Mouse (Mus musculus) spleen, adult 18-20 months (tissue): ENCODE measurements around the gene Bcl11b.

Experiments
- DNase-seq, 2 experiments: peaks; one replicate each; pipeline ENCODE4 v3.0.0; 2022; ENCODE audit warnings: mixed read lengths in 2 of 2

Gene Bcl11b

GRCm38 (mm10) chr12:107969841-107970371 is 33.5 kb downstream of the Bcl11b start:
- no peak for DNase-seq

DNA sequence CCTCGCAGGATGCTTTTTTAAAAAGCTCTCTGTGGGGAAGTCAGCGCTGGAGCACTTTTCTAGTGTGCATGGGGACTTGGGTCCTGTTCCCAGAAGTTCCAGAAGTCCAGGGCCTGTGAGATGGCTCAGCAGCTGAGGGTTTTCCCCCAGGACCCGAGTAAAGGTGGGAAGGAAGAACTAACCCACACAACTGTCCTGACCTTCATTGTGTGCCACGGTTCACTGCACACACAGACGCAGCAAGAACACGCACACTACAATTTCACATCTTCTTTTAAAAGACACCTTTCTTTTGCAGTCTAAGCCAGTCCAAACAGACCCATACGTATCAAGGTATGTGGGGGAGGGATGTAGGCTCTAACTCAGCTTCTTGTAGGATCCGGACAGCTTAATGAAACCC is 34.3 kb downstream of the Bcl11b start:
- no peak for DNase-seq

- no peak for DNase-seq
Observed at GRCm38 (mm10) chr12:107968331-107968730, 35.1 kb downstream of the Bcl11b start.

- DNase-seq = no peak
Observed at GRCm38 (mm10) chr12:107967026-107967425, 36.4 kb downstream of the Bcl11b start.

DNA sequence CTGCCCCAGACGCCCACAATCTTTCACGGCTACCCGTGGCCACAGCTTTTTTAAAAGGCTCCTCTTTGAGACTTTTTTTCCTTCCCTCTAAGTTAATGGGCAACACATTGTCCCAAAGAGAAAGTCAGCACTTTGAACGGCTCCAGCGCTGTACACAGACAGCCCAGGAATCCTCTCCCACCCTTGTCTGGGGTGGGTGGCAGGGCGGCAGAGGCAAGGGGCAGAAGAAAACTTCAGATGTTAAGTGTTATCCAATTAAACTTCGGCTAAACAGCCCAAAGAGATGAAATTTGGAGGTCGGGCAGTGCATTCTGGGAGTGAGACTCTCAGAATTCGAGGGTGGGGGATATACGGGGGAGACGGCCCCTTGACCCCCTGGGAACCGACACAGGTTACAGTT is 38.3 kb downstream of the Bcl11b start:
- no peak for DNase-seq

DNA sequence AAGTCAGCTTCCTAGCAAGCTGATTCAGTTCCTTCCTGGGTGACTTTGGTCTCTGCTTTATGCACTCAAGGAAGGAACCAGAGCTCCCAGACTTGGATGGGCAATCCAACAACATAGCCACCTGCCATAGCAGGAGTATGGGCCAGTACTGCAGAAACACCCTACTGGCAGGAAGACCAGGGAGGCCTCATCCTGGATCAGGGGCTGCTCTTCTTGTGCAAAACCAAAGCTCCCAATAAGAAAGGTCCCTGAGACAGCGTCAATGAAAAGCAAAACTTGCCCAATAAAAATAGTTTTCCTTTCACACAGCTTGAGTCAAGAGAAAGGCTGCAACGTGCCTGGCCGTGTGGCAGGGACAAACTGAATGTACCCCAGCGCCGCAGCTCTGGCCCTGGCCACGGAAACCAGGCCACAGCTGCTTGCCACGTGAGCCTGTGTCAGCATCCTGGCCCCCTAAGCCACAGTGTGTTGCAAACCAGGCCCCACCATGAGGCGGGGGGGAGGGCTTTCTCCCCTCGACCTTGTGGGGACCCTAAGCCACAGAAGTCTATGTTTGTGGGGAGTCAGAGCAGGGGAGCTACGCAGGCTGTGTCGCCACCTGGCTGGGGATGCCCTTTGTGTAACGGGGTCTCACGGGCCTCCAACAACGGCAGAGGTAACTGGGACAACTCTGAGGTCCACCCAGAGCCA is 38.9 kb downstream of the Bcl11b start:
- DNase-seq = no peak

- no peak for DNase-seq
Observed at GRCm38 (mm10) chr12:107962852-107963251, 40.5 kb downstream of the Bcl11b start.

DNA sequence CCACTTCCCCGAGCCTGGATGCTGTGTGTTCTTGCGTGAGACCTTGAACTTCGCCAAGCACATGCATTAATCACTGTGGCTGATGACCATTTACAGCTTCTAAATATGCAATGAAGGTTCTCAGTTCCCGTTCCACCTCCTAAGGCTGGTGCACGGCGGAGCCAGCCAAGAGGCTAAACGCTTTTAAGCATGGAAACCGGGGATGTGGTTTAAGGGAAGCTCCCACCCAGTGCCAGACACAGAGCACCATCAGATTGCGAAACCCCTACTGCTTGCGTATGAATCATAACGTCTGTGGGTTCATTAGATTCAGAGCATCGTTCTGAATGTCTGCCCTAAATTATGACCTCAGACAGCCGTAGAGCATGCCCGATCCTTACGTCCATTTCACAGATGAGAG is 41.6 kb downstream of the Bcl11b start:
- DNase-seq = no peak

DNA sequence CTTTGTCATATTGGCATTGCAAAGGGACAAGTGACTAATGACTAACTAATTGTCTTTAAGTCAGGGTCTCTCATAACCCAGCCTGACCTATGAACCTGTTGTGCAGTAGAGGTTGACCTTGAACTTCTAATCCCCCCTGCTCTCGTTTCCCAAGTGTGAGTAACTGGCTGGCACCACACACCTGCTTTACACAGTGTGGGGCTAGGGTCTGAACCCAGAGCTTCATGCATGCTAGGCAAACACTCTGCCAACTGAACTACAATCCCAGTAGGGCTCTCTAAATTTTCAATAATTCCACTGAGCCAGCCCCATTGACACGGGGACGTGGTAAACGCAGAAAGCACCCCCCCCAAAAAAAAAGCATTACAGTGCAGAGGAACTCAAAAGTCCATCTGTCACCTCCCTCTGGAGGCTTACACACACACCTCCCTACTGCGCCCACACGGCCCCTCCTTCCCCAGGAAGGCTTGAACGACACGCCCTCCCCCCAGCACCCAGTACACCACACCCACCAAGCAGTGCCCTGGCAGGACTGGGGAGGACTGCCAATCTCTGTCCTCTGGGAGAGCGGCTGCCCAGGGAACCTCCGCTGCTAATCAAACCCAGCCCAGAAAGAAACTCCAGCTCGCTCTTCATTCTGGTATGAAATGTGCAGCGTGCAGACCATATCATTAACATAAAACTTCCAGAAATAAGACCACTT is 42.5 kb downstream of the Bcl11b start:
- DNase-seq = no peak

DNA sequence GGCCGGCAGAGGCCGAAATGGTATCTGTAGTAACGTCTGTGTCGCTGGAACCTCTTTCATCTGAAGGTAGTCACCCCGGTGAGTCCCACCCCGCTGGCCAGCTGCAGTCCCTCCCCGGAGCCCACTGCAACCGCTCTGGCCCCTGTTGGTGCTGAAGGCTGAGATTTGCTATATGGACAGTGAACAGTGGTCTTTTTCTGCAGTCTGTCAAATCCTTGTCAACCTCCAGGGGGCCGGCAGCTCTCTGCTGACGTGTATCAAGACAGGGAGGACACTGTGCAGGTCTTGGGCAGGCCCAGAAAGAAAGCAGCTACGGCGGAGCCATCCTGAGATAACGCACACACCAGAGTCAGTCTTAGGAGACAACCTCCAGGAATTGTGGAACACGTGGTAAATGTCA is 43.0 kb downstream of the Bcl11b start:
- DNase-seq = no peak

GRCm38 (mm10) chr12:107959872-107960271 is 43.5 kb downstream of the Bcl11b start:
- DNase-seq = no peak

DNA sequence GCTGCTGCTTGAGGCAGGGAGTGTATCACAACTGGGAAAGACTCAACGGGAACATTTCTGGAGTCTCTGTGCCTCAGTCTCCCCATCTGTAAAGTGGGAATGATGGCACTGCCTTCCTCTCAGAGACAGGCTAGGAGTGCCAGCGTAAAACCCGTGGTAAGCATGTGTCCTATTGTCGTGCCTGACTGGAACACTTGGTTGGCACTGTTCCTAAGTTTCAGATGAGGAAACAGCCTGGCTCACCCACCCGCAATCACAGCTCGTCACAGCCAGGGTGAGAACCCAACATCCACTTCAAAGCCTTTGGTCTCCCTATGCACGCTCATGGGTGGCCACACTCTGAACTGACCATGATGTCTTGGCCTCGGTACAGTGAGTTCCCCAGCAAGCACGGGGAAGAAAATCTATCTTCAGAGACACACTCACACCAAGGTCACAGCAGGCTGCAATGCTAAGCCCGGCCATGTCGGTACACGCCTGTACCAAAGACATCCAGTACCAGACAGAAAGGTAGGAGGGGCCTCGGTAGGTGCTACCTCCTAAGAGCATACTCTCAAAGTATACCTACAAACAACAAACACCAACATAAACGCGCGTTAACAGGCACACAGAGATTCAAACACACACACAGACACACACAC is 50.2 kb downstream of the Bcl11b start:
- no peak for DNase-seq

DNA sequence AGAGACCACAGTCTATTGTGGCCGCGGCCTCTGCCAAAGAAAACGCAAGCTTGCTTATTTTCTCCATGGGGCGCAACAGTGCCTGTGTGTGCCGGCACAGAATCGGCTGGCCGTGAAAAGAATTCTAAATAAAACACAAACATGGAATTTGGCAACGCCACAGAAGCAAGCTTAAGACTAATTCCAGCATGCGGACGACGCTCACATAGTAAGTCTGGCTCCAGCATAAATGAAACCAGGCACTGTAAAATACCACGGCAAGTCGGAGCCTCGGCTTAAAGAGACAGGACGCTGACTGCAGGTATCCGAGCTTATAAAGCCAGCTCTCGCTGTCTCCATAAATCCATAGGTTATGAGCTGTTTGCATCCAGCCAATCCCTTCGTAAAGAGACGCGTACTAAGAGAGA is 51.1 kb downstream of the Bcl11b start:
- no peak for DNase-seq

DNA sequence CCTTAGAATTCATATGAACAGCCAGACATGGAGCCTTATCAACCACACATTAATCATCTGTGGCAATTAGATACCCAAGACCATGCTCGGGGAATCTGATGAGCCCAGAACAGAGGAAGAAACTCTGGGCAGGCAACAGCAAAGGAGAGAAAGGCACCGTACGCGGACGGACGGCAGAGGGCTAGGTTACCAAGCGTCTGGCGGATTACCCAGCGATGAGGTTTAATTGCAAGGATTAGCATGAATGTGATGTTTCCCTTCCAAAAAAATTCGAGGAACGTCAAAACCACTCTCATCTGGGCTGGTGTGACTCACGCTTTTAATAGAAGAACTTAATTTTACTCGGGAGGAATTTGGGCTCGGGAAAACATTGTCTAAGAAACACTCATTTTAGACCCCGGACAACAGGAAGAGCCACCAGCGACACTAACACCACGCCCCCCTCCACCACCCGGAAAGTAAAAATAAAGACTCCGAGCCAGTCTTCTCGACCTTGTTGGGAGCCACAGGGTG is 52.7 kb downstream of the Bcl11b start:
- no peak for DNase-seq

- DNase-seq = no peak
Observed at GRCm38 (mm10) chr12:107949416-107949815, 54.0 kb downstream of the Bcl11b start.

- DNase-seq = no peak
Observed at GRCm38 (mm10) chr12:107942100-107942499, 61.3 kb downstream of the Bcl11b start.

GRCm38 (mm10) chr12:107940774-107941173 is 62.6 kb downstream of the Bcl11b start:
- DNase-seq = no peak

DNA sequence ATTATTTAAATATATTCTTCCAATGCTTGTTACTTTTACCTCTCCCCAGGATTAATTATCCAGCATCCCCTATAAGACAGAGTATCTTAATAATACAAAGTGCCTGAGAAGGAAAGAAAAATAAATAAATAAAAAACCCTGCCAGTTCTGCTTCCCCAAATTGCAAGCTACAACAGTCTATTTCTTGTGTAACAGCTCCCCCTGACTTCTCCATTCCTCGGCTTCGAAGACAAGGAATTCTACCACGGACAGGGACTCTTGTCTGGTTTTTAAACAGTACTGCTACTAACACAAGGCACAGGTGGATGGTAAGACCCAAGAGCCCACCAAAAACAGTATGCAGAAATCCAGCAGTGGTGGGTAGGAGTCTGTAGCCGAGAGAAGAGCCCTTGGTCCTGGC is 64.2 kb downstream of the Bcl11b start:
- DNase-seq = no peak

- DNase-seq = no peak
Observed at GRCm38 (mm10) chr12:107936972-107937371, 66.4 kb downstream of the Bcl11b start.

- no peak for DNase-seq
Observed at GRCm38 (mm10) chr12:107936406-107936805, 67.0 kb downstream of the Bcl11b start.

GRCm38 (mm10) chr12:107934831-107935437 is 68.5 kb downstream of the Bcl11b start:
- no peak for DNase-seq

DNA sequence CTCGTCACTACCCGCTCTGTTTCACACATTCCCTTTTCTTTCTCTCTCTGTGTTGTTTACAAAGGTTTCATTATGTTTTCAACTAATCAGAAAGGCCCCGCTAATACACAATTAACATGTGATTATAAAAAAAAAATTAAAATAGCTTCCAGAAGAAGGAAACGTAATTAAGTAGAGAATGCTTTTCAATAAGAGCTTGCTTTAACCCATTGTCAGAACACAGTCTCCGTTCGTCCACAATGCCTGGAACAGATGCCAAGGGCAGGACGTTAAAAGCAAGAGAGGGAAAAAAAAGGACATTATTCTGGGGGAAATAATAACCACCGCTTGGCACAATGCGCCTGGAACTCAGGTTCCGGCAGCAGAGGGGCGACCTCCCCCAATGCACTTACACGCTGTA is 71.3 kb downstream of the Bcl11b start:
- no peak for DNase-seq

- no peak for DNase-seq
Observed at GRCm38 (mm10) chr12:107931476-107931875, 71.9 kb downstream of the Bcl11b start.
